Mouse (Mus musculus): ENCODE results near the gene Rundc3a. TPM values are rescaled to one million over a fixed set of nuclear protein-coding genes. Genes with fewer than 3 reads are reported as not detected.

Gene Rundc3a
- total RNA-seq, 2 experiments from 2014 or later: 59.3 to 61.2 TPM

DNA sequence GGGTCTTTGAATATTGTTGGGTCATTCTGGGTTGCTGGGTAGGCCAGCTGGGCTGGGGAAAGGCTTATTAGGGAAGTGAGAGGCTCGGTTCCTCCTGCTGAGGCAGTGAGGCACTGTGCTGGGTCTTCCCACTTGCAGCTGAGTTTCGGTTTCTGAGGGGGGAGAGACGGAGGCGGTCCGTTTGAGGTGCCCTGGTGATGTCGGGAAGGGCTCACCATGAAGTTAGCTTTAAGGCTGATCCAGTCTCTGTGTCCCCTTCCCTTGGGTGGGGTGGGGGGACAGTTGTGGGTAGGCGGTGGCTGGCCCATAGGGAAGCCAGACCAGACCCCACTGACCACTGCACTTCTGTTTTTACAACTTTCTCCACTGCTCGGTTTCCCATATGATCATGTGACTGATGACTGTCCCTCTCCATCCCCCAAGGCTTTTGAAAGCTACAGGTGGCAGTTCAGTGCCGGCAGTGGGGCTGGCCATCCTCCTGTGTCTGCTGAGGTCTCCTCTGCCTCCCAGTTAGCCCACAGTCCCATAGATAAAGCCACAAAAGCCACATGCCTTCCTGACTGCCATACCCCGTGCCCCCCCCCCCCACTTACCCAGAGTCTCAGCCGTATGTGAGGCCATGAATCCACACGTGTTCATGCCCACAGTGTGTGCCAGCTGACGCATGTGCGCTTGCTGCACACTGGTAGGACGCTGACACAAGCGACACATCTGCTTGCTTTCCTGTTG, 39.1 kb downstream of the Rundc3a start:
- no peak for DNase-seq (ENCODE audit: low spot score in 2 of 2)

DNA sequence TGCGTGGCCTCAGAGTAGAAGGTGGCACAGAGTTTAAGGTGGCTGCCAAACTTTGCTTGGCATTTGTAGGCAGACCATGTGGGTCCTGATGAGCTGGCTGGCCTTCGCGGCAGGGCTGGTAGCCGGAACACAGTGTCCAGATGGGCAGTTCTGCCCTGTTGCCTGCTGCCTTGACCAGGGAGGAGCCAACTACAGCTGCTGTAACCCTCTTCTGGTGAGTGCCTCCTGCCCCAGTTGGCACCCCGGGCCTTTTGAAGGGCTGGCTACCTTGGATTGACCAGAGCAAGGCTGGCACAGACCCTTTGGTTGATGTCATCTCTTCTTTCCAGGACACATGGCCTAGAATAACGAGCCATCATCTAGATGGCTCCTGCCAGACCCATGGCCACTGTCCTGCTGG, 39.7 kb downstream of the Rundc3a start:
- DNase-seq (ENCODE audit: low spot score in 2 of 2): no peak

DNA sequence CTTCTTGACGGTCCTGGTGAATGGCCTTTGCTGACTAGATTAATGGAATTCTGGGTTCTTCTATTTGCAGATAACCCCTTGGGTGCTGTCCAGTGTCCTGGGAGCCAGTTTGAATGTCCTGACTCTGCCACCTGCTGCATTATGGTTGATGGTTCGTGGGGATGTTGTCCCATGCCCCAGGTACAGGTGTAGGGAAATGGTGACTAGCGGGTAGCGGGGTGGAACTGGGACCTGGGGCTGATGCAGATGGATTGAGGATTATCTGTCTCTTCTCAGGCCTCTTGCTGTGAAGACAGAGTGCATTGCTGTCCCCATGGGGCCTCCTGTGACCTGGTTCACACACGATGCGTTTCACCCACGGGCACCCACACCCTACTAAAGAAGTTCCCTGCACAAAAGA, 40.7 kb downstream of the Rundc3a start:
- DNase-seq (ENCODE audit: low spot score in 2 of 2): no peak

DNA sequence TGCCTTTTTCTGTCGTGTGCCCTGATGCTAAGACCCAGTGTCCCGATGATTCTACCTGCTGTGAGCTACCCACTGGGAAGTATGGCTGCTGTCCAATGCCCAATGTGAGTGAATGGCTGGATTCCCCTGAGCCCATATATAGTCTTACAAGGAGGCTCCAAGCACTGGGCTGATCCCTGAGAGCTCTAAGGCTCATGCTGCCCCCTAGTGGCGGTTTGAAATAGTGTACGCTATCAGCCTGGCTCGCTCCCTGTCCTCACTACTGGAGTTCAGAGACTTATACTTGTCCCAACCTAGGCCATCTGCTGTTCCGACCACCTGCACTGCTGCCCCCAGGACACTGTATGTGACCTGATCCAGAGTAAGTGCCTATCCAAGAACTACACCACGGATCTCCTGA, 41.2 kb downstream of the Rundc3a start:
- peak; percentile 74 for DNase-seq (ENCODE audit: low spot score in 2 of 2)

DNA sequence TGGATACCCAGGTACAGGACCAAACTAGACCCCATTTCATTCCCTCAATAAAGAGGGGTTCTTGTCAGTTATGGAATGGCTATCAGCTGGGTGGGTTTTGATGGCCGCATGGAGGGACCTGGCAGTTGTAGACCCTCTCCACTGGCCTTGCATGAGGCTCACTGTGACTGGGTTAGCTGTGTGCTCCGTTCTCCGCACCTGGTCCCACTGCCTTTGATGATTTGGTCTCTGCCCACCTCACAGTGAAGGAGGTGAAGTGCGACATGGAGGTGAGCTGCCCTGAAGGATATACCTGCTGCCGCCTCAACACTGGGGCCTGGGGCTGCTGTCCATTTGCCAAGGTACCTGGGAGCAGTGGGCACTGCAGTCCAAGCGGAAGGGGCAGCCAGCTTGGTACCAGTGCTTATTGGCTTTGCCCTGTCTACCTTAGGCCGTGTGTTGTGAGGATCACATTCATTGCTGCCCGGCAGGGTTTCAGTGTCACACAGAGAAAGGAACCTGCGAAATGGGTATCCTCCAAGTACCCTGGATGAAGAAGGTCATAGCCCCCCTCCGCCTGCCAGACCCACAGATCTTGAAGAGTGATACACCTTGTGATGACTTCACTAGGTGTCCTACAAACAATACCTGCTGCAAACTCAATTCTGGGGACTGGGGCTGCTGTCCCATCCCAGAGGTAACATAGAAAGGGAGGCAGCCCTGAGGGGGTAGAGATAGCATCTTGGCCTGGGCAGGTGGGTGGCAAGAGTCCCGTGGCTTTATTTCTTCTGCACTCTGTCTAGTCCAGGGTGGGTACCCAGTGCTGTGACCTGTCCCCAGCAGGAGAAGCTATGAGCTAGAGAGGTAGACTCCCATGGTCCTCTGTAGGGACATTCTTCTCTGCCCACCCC, 41.9 kb downstream of the Rundc3a start:
- no peak for DNase-seq (ENCODE audit: low spot score in 2 of 2)

DNA sequence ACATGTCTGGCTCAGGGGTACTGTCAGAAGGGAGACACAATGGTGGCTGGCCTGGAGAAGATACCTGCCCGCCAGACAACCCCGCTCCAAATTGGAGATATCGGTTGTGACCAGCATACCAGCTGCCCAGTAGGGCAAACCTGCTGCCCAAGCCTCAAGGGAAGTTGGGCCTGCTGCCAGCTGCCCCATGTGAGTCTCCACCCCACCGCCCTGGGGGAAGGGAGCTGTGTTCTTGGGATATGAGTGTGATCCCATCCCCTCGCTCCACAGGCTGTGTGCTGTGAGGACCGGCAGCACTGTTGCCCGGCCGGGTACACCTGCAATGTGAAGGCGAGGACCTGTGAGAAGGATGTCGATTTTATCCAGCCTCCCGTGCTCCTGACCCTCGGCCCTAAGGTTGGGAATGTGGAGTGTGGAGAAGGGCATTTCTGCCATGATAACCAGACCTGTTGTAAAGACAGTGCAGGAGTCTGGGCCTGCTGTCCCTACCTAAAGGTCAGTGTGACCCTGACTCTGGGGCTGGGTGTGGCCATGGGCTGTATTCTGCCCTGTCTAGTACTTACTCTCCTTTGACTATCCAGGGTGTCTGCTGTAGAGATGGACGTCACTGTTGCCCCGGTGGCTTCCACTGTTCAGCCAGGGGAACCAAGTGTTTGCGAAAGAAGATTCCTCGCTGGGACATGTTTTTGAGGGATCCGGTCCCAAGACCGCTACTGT, 42.7 kb downstream of the Rundc3a start:
- no peak for DNase-seq (ENCODE audit: low spot score in 2 of 2)

DNA sequence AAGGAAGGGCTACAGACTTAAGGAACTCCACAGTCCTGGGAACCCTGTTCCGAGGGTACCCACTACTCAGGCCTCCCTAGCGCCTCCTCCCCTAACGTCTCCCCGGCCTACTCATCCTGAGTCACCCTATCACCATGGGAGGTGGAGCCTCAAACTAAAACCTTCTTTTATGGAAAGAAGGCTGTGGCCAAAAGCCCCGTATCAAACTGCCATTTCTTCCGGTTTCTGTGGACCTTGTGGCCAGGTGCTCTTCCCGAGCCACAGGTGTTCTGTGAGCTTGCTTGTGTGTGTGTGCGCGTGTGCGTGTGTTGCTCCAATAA, 43.2 kb downstream of the Rundc3a start:
- DNase-seq (ENCODE audit: low spot score in 2 of 2): no peak

DNA sequence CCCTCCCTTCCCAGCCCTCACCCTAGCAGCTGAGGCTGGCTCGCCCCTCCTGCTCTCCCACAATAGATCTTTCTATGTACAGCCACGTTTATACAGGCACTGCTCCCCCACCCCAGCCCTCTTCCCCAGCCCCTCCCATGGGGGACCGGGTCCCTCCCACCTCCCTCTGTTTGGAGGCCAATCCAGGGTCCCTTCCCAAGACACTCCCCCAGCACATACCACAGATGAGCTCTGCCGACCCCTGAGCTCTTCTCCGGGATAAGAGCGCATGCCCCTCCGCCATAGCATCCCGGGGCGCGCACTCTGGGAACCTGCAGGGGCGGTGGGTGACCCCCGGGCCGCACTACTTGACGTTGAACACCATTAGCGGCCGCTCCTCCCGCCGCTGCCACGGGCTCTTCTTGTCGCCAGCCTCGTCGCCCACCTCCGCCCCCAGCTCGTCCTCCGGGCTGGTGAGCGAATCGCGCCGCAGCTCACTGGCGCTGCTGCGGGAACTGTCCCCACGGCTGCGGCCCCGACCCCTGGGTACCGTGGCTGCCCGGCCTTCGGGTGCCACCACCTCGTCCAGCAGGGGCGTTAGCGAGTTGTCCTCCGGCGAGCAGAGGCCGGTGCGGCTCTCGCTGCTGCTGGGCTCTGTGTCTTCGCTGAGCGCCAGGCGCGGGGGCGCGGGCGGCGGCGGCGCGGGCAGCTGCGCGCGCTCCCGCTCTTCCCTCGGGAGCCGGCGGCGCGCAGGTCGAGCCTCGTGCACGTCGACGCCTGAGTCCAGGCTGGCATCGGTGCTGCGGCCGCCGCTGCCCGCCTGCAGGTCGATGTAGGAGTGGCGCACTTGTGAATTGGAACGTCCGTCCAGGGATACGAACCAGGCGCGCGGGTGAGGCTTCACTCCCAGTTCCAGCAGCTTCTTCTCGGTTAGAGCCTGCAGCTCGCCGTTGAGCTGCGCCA, 44.2 kb downstream of the Rundc3a start:
- no peak for DNase-seq (ENCODE audit: low spot score in 2 of 2)

DNA sequence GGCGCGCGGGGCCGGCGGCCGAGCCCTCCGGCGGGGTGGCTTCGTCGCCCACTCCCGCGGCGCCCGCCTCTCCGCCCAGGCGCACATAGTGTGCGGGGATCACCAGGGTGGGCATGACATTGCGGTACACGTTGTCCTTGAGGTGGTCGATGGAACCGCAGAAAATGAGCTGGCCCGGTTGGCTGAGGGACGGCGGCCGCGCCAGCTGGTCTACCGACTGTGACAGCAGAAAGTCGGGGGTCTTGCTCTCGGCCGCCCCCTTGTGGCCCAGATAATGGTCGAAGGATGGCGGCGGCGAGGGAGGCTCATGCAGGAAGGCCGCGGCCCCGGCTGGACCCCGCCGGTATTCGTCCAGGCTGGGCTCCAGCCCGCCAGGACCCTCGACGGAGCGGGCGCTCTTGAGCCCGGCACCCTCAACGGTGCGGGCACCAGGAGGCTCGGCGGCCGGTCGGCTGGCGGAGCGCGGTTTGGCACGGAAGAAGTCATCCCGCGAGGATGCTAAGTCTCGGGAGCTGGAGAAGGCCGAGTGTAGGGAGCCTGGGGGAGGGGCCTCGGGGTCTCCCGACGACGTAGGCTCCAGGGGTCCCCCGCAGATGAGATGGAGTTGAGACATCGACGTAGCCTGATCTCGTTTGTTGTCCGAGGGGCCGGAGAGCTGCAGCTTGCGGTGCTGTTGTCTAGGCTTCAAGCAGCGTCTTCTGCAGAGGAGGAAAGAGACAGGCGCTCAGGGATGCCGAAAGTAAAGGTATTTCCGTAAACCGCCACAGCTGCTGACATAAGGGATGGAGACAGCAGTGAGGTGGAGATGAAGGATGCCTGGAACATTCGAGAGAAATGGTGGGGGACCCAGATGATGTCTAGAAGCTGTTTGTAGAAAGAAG, 45.2 kb downstream of the Rundc3a start:
- peak; percentile 77 to 86 for DNase-seq (ENCODE audit: low spot score in 2 of 2)

DNA sequence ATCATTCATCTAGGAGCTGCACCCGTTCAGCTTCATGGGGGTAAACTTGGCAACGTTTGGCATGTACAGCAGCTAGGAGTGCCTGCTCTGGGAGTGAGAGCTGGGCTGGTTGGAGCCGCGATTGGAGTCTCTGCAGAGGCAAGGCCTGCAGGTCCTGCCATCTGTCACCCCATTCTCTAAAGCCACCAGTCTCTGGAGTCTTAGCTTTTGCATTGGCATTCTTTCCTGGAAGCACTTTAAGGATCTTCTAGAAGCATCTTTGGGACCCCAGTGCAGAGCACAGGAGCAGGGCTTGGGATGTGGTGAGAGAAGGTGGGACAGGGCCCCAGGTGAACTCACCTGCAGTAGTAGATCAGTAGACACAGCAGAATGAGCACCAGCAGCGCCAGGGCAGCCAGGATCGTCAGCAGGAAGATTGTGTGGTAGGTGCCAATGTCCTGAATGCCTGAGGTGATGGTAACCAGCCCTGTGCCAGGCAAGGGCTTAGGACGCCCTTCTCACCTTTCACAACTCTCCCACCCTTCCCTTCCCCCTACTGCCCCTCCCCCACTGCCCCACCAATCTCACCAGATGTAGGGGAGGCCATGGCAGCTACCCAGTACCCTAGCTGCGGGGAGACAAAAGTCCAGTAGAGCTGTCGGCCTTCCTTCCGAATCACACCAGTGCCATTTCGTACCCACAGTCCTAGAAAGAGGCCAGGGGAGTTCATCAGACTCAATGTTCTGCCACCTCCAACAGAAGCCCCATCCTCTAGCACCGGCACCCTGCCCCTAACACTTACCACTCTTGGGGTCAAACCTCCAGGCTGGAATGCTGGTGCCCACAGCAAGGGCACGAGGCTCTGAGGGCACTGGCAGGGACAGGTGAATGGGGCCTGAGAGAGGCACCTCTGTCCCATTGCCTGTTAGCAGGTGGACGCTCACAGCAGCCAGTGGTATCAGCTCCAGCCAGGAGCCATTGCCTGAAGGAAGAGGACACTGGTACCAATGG, 46.2 kb downstream of the Rundc3a start:
- DNase-seq (ENCODE audit: low spot score in 2 of 2): no peak

DNA sequence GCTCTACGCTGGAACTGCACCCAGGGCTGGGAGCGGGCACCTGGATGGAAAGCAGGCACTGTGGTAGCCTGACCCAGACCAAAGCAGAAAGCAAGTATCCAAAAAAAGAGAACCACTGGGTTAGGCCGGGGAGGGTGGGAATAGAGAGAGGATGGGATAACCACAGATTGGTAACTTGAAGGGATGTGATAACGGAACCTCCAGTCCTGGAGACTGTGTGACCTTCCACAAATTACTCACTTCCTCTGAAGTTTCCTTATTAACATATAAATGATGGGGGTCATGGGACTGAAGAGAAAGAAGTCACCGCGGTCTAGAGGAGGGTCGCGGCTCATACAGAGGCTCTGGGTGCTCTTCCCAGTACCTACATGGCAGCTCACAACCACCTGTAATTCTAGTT, 47.1 kb downstream of the Rundc3a start:
- DNase-seq (ENCODE audit: low spot score in 2 of 2): no peak

DNA sequence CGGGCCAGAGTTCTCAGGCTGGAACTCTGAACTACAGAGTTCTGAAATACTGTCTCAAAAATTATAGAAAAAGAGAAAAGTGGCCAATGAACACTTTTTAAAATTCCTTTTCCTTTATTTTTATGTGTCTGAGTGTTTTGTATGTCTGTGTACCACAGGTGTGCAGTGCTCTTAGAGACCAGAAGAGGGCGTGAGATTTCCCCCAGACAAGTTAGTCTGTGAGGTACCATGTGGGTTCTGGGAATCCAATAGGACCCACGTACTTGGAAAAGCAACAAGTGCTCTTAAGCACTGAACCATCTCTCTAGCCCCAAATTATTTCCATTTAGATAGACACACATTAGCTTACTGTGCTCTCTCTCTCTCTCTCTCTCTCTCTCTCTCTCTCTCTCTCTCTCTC, 48.2 kb downstream of the Rundc3a start:
- DNase-seq (ENCODE audit: low spot score in 2 of 2): no peak

DNA sequence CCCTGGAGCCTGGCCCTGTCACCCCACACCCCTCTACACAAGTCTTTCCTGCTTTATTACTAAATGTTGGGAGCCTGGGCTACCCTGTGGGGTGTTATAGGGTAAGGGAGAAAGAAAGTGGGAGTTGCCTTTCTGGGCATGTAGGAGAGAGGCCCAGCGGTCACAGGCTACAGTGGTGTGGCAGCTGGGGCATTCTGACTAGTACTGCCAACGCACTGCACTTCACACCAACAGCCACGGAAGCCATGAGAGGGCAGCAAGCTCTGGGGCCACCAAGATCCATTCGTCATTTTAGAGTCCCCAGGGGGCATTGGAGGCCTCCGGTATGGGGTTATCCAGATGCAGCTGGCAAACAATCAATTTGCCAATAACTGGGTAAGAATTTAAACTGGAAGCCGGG, 48.9 kb downstream of the Rundc3a start:
- no peak for DNase-seq (ENCODE audit: low spot score in 2 of 2)

DNA sequence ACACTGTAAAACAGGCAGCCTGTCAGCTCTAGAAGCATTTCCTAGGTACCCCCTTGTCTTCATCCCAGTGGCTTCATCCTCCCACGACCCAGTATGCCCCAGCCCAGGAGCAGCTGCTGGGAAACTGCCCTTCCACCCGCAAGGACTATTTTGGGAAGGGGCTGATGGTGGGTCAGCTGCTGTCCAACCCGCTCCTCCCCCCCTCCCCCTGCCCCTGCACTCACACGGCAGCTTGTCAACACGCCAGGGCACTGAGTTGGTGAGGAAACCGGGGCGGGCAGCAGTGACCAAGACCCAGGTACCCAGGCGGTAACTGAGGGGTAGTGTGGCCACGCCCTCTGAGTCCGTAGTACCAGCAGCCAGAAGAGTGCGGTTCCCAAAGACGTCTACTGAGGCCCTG, 50.5 kb downstream of the Rundc3a start:
- DNase-seq (ENCODE audit: low spot score in 2 of 2): no peak

DNA sequence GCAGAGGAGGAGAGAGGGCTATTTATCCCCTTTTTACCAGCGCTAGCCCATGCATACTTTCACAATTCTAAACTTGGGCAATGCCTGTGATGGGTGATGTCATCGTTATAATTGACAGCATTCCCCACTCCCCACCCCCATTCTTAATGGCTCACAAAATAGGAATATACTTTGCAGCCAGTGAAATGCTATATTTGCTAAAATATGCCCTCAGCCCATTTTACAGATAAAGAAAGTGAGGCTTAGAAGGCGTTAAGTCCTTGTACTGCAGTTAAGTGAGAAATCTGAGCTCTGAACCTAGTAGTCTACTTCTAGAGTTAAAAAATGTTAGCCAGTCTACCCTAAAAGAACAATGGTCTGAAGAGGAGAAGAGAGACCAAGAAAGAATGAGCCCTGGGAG, 51.1 kb downstream of the Rundc3a start:
- no peak for DNase-seq (ENCODE audit: low spot score in 2 of 2)

DNA sequence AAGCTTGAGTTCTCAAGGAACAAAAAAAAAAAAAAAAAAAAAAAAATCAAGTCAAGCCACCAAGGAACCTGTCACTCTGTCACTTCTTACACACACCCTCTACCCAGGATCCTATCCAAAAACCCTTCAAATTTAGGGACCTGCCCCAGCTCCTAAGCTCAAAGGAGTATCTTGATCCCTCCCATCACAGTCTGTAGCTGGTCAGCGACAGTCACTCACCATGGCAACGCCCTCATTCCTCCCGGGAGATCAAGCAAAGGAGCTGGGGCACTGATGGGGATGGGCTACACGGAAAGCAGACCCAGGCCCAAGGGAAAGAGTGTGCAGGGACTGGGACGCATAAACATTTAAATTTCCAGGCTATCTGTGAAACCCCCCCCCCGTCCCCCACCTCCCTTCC, 51.6 kb downstream of the Rundc3a start:
- no peak for DNase-seq (ENCODE audit: low spot score in 2 of 2)

DNA sequence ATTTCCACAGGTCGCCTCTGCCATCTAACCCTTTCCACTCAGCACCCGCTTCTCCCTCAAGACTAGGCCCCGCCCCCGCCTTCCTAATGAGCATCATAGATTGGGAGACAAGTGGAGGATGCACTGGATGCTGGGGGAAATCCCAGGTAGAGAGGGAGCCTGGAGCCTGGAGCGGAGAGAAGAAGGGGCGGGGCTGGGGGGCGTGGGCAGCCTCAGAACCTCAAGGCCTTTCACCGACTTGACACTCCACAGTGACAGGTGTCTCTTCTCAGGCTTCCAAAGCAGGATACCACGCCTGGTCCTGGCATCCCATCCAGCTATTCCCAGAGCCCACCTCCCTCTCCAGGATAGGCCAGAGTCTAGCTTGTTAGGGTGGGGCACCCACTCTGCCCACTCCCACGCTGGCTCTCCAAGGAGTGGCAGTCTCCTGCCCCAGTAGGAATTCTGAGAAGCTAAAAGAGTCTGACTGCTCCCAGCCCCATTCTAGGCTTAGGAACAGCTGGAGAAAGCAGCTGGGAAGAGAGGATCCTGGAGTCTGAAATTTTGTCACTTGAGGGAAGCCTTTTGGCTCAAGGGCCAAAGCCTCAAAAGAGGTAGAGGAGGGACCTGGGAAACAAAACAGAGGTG, 52.2 kb downstream of the Rundc3a start:
- no peak for DNase-seq (ENCODE audit: low spot score in 2 of 2)

DNA sequence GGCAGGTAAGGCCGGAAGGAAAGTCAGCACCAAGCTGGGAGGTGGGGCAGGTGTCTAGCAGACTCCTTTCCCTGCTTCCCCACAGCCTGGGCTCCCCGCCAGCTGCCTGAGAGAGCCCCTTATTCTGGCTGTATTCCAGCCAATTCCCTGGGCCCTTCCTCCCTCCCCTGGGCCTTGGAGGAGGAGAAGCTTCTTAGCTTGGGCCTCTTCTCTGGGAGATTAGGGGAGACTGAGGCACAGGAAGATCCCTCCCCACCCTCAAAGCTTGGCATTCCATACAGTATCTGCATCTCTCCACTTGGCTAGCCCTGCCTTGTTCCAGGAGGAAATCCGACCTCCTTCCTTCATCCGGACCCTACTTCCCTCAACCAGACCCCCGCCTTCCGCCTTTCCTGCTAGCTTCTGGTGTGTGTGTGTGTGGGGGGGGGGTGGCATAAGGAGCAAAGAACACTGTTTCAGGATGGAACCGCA, 52.7 kb downstream of the Rundc3a start:
- DNase-seq (ENCODE audit: low spot score in 2 of 2): no peak
